ENCODE assay signal across 10 mouse cellular contexts in the genomic region with DNA sequence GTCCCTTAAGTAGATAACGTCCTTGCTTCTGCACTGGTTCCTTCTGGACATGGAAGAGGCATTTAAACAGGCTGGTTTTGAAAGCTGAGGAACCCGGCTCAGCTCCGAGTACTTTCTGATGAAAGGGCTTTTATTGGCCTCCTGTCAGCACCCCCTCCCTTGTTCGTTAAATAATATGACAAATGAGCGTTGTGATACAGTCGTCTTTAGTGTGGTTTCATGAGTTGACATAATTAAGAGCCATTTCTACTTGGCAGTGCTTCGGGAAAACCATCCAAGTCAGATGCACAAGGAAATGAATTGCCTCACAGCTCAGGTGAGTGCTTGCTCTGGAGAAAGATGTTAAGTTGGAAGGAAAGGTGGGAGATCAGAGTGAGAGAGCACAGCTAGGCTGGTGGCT.
"Had no signal": no experiment of that assay in that cellular context is flagged by ENCODE, and none has a peak within 500 bp of the region (broad histone marks: within the 10 kb centered on the region; RNA-seq: fewer than 3 reads in every experiment).

No protein-coding gene starts in this region.

- H3K27me3 ChIP-seq: limb, embryonic 13.5 days; liver, embryonic 15.5 days had no signal

- DNase-seq: left cerebral cortex, postnatal 4 days; lung, adult 2 months; lung, postnatal 36 days; thymus, adult 18-20 months; thymus, postnatal 14 days had no signal

- H3K4me3 ChIP-seq: limb, embryonic 13.5 days; liver, embryonic 15.5 days; midbrain, embryonic 13.5 days had no signal

- ATAC-seq: lung, postnatal 0 days had no signal

- H3K36me3 ChIP-seq: limb, embryonic 13.5 days; liver, embryonic 15.5 days; midbrain, embryonic 13.5 days had no signal

- H3K27ac ChIP-seq: limb, embryonic 13.5 days; liver, embryonic 15.5 days; midbrain, embryonic 13.5 days had no signal

- H3K9ac ChIP-seq: limb, embryonic 13.5 days; liver, embryonic 15.5 days; midbrain, embryonic 13.5 days had no signal

- H3K9me3 ChIP-seq: limb, embryonic 13.5 days; liver, embryonic 15.5 days; midbrain, embryonic 13.5 days had no signal

- H3K4me1 ChIP-seq: liver, embryonic 15.5 days had no signal

- H3K4me2 ChIP-seq: limb, embryonic 13.5 days; liver, embryonic 11.5 days; liver, embryonic 15.5 days; midbrain, embryonic 13.5 days had no signal
